Mouse (Mus musculus) gastrocnemius, postnatal 4 days (tissue): ENCODE data around the gene Gabrd. TPM values are rescaled to one million over a fixed set of nuclear protein-coding genes. Genes with fewer than 3 reads are reported as not detected.
A peak's percentile ranks its signal among the peaks of the same experiment; 100 is the strongest.
"Not testable (repeated sequence)": the region's sequence is repeated elsewhere in the genome, so short reads cannot be mapped to it uniquely, and the experiment has no call there.

ENCODE experiments used
- DNase-seq, 2 experiments: peaks; one replicate each; pipeline ENCODE4 v3.0.0; 2021 to 2022; ENCODE audit warnings: low spot score in 2 of 2, mixed read lengths in 2 of 2
- long read RNA-seq, 2 experiments: library from polyadenylated mRNA; stranded (forward); transcript quantifications; one replicate each; pipeline ENCODE4 v2.0.0; 2021
- total RNA-seq, 2 experiments: library from RNA; stranded (reverse); gene quantifications; 2 replicates each; pipeline ENCODE4 v1.2.3; 2021

Gabrd gene
- 1 to 10 TPM in 1 of 2 experiments, under 1 TPM in 1; 0.78 to 1.2 TPM for total RNA-seq
- long read RNA-seq, experiment 1, partial matches to known transcripts, result 0 of 1 reads
- long read RNA-seq, experiment 1, other reads (novel, unspliced or antisense), result 1 of 1 reads
- long read RNA-seq, experiment 2, partial matches to known transcripts, result 0 of 3 reads
- long read RNA-seq, experiment 2, other reads (novel, unspliced or antisense), result 0 of 3 reads

GRCm38 (mm10) chr4:155397511-155398221 is at the start of gene Gabrd:
TSS of gene Gabrd (minus strand) at chr4:155398112.
- DNase-seq, result peak; percentile 40 to 61

DNA sequence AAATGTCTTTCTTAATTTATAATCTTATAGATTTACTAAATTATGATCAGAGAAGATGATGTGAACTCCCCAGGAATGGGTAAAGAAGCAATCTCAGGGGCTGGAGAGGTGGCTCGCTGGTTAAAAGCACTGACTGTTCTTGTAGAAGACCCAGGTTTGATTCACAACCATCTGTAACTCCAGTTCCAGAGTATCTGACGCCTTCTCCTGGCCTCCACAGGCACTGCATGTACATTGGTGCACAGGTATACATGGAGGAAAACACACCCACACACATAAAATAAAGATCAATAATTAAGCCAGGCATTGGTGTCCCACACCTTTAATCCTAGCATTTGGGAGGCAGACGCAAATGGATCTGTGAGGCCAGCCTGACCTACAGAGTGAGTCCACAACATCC is 44.9 kb upstream of the Gabrd start:
- no peak for DNase-seq

DNA sequence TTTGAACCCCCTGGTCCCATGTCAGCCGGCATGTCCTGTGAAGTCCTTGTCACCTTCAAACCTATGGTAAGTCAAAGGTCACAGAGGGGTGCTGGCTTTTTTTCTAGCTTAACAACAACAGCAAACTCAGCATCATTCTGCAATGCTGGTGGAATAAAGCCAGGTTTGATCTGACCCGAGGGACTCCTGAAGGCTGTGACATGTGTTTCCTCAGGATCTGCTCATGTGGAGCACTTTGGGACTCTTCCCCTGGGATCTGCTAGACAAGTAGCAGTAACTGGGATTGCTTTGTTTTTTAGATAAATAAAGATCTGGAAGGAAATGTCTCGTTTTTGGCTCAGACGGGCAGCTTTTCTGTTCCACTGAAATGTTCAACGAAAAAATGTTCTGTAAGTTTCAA is 36.1 kb upstream of the Gabrd start:
- no peak for DNase-seq

DNA sequence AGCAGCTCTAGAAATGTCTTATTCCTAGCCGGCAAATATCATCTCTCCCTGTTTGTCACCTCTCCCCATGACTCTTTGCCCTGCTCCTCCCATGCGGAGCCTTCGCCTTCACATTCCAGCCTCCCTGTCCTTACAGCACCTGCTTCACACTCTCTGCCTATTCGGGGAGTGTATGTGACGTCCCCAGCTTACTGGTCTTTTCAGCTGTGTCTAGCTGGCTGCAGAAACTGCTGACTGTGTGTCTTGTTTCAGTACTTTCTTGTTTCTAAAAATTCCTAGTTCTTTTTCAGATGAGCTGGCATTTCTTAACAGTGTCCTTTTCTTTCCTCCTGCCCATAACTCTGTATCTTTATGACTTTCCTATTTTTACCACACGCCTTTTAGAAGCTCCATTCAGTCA is 34.4 kb upstream of the Gabrd start:
- no peak for DNase-seq

- DNase-seq, result no peak
Measured at GRCm38 (mm10) chr4:155429202-155429601, 31.3 kb upstream of the Gabrd start.

GRCm38 (mm10) chr4:155428442-155428841 is 30.5 kb upstream of the Gabrd start:
- DNase-seq, result no peak

- no peak for DNase-seq
Measured at GRCm38 (mm10) chr4:155426272-155426671, 28.4 kb upstream of the Gabrd start.

- DNase-seq, result no peak
Measured at GRCm38 (mm10) chr4:155423988-155424387, 26.1 kb upstream of the Gabrd start.

DNA sequence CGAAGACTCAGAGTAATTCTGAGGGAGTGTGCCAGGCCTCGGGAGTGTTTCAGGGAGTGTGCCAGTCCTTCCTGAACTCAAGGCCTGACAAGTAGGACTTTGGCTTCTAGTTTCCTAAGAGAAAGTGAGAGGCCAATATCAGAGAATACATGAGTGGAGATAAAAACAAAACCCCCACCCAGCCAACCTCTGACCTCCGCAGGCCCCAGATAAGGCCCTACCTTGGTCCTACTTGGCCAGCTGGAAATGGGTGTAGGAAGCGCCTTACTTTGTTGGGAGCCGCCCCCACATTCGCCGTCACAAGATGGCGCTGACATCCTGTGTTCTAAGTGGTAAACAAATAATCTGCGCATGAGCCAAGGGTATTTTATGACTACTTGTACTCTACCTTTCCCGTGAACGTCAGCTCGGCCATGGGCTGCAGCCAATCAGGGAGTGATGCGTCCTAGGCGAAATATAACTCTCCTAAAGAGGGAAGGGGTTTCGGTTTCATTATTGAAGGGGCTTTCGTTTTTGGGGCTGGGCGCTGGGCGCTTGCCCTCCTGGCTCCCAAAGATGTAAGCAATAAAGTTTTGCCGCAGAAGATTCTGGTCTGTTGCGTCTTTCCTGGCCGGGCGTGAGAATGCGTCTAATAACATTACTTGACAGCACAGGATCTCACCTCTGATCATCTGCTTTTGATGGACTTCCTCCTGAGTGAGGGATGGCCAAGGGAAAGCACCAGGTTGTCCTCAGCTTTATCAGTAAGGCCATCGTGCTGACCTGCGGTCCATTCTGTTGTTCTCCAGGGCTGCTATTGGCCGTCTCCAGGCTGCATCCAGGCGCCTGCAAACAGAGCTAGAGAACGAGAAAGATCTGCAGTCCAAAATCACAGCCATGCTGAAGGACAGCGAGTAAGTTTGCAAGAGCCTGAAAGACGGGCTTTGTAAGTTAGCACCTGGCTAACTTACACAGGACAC is 23.8 kb upstream of the Gabrd start:
- not testable (repeated sequence) for DNase-seq

- DNase-seq, result no peak
Measured at GRCm38 (mm10) chr4:155420137-155420536, 22.2 kb upstream of the Gabrd start.

- DNase-seq, result no peak
Measured at GRCm38 (mm10) chr4:155414656-155415235, 16.8 kb upstream of the Gabrd start.

- no peak for DNase-seq
Measured at GRCm38 (mm10) chr4:155413641-155414335, 15.9 kb upstream of the Gabrd start.

- DNase-seq, result no peak
Measured at GRCm38 (mm10) chr4:155412124-155412523, 14.2 kb upstream of the Gabrd start.

DNA sequence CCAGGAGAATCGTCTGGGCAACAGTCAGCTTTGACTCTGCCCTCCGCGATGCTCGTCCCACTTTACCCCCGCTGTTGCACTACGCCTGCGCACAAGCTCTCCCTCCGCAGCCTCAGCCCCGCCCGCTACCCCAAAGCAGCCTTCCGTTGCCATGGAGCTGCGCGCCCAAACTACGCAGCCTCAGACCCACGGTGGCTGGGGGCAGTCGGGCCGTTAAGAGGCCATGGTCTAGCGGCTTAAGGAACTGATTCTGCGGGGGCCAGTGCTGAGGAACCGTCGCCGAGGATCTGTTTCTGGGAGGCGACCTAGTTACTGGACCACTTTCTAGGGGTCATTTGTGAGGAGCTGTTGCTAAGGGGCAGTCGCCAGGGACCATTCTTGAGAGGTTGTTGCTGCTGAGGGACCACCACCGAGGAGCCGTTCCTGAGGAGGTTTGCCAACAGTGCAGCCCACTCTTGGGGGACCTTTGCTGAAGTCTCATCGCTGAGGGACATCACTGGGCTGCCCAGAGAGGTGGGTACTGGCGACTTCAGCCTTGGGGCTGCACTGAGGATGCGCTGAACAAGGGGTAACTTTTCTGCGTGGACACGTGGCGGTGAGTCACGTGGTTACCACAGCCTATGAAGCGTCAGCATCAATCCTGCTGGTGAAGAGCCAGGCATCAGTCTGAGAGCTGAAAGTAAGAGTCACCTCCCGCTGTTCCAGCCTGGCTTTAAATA is 11.3 kb upstream of the Gabrd start, which contains the start of gene Cfap74:
Cfap74 (plus strand) TSS at position 133 of the 719 bp plus-strand sequence.
- DNase-seq, result peak; percentile 62 to 80

GRCm38 (mm10) chr4:155408695-155409057 is 10.8 kb upstream of the Gabrd start:
- DNase-seq, result no peak

- no peak for DNase-seq
Measured at GRCm38 (mm10) chr4:155402489-155402888, 4.6 kb upstream of the Gabrd start.

DNA sequence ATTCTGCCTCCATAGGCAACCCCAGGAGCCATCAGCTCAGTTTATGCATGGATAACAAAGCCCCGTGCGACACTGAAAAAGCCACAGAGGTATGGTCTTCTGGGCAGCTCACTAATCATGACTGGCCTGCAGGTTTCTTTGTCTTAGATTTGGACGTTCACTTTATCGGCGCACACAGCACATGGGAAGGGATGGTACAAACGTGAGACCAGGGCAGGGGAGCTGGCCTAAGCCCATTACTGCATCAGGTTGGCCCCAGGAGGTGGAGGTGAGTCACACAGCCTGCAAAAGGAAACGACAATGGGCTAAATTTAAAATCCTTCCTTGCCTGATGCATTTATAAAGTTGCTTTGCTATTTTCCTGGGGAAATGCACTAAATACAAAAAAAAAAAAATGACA is 3.2 kb upstream of the Gabrd start:
- DNase-seq, result no peak

GRCm38 (mm10) chr4:155398222-155398540 is 269 bp upstream of the Gabrd start:
- DNase-seq, result no peak

DNA sequence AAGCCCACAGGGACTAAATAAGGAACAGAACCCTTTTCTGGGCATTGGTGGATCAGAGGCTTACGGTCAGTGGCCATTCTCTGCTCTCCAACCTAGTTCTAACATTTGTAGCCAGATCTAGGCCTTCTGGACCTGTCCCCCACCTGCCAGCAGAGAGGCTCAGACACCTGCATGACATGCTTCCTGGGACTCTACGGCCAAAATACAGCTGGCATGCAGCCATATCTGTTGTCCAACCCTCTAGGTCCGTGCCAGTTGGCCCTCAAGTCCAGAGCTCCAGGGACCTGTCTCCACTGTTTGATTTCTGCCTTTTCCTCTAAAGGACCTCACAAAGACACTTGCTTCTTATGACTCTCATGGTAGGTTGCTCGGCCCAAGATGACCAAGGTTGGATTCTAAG is 1.2 kb downstream of the Gabrd start:
- no peak for DNase-seq

GRCm38 (mm10) chr4:155395471-155395870 is 2.4 kb downstream of the Gabrd start:
- no peak for DNase-seq
